Mouse (Mus musculus): ENCODE results near the gene Col4a5. TPM values are rescaled to one million over a fixed set of nuclear protein-coding genes. Genes with fewer than 3 reads are reported as not detected.

Col4a5 gene
- total RNA-seq (2014; fragmentation: Nextera tagmentation), result not detected in 2 replicates
- not detected in 2 replicates for total RNA-seq (2017)

- ATAC-seq (replicated peaks; ENCODE audit: low FRiP score, low TSS enrichment, poor library complexity, severe bottlenecking), result peak; percentile 82
These were observed at the start of gene Col4a5 for GRCm38 (mm10) chrX:141475110-141475509. TSS of gene Col4a5 (plus strand) at chrX:141475385.

GRCm38 (mm10) chrX:141436780-141437179 is 38.4 kb upstream of the Col4a5 start:
- no peak for ATAC-seq (replicated peaks; ENCODE audit: low FRiP score, low TSS enrichment, poor library complexity, severe bottlenecking)

- ATAC-seq (replicated peaks; ENCODE audit: low FRiP score, low TSS enrichment, poor library complexity, severe bottlenecking), result no peak
These were observed 35.8 kb upstream of the Col4a5 start for GRCm38 (mm10) chrX:141439423-141439822.

GRCm38 (mm10) chrX:141447936-141448335 is 27.2 kb upstream of the Col4a5 start:
- ATAC-seq (replicated peaks; ENCODE audit: low FRiP score, low TSS enrichment, poor library complexity, severe bottlenecking), result no peak

- no peak for ATAC-seq (replicated peaks; ENCODE audit: low FRiP score, low TSS enrichment, poor library complexity, severe bottlenecking)
These were observed 1.5 kb upstream of the Col4a5 start, which contains the start of gene Col4a6 for GRCm38 (mm10) chrX:141473470-141474302. TSS of gene Col4a6 (minus strand) at chrX:141474076.

- peak; percentile 44; the same call in 1 of the 2 replicates for ATAC-seq (replicated peaks; ENCODE audit: low FRiP score, low TSS enrichment, poor library complexity, severe bottlenecking)
These were observed 562 bp downstream of the Col4a5 start for GRCm38 (mm10) chrX:141475566-141476327.

- ATAC-seq (replicated peaks; ENCODE audit: low FRiP score, low TSS enrichment, poor library complexity, severe bottlenecking), result no peak
These were observed 19.4 kb downstream of the Col4a5 start for GRCm38 (mm10) chrX:141494545-141494944.

GRCm38 (mm10) chrX:141503125-141503524 is 27.9 kb downstream of the Col4a5 start:
- no peak for ATAC-seq (replicated peaks; ENCODE audit: low FRiP score, low TSS enrichment, poor library complexity, severe bottlenecking)

GRCm38 (mm10) chrX:141533447-141533846 is 58.3 kb downstream of the Col4a5 start:
- no peak for ATAC-seq (replicated peaks; ENCODE audit: low FRiP score, low TSS enrichment, poor library complexity, severe bottlenecking)

GRCm38 (mm10) chrX:141547471-141547870 is 72.3 kb downstream of the Col4a5 start:
- no peak for ATAC-seq (replicated peaks; ENCODE audit: low FRiP score, low TSS enrichment, poor library complexity, severe bottlenecking)

GRCm38 (mm10) chrX:141590242-141590641 is 115.1 kb downstream of the Col4a5 start:
- no peak for ATAC-seq (replicated peaks; ENCODE audit: low FRiP score, low TSS enrichment, poor library complexity, severe bottlenecking)

GRCm38 (mm10) chrX:141721725-141722124 is 246.5 kb downstream of the Col4a5 start:
- ATAC-seq (replicated peaks; ENCODE audit: low FRiP score, low TSS enrichment, poor library complexity, severe bottlenecking), result no peak

- ATAC-seq (replicated peaks; ENCODE audit: low FRiP score, low TSS enrichment, poor library complexity, severe bottlenecking), result no peak
These were observed 248.8 kb downstream of the Col4a5 start for GRCm38 (mm10) chrX:141723936-141724335.

GRCm38 (mm10) chrX:141724391-141724891 is 249.3 kb downstream of the Col4a5 start:
- no peak for ATAC-seq (replicated peaks; ENCODE audit: low FRiP score, low TSS enrichment, poor library complexity, severe bottlenecking)

GRCm38 (mm10) chrX:141724937-141725918 is 250.0 kb downstream of the Col4a5 start, which contains the start of gene Irs4:
TSS of gene Irs4 (minus strand) at chrX:141725263.
- ATAC-seq (replicated peaks; ENCODE audit: low FRiP score, low TSS enrichment, poor library complexity, severe bottlenecking), result no peak

- no peak for ATAC-seq (replicated peaks; ENCODE audit: low FRiP score, low TSS enrichment, poor library complexity, severe bottlenecking)
These were observed 254.4 kb downstream of the Col4a5 start for GRCm38 (mm10) chrX:141729570-141729969.
